In the genomic region with DNA sequence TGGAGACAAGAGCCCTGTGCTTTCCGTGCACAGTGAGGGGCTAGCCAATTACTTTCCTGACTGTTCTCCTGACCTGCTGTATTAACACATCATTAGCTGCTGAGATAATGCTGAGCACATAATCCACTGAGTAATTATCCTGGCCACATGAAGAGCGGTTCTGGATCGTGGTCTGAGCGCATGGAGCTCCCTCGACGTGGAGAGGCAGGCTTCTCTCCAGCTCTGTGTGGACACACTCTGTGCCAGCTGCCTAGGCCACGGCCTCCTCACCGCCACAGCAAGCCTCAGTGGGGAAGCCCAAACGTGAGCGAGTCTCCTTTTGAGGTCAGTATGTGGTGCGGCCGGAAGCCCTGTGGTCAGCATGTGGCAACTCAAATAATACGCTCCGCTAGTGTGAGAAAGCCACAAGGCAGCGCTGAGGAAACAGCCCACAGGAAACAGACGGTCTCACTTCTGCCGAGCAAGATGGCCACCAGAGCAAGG, we compare ENCODE assay signal across 8 mouse cellular contexts.
DNase-seq lines count a peak whose midpoint lies in the region; ATAC-seq and TF ChIP-seq lines count a peak whose summit lies in the region.

No protein-coding gene starts in this region.

- ATAC-seq in lung, embryonic 16.5 days (ENCODE audit: low read depth), result 0 out of 2 replicates have a peak, but pooled peaks have one; percentile 12
- ATAC-seq in lung, postnatal 0 days, result no peak
- ATAC-seq in forebrain, embryonic 13.5 days, result no peak
- ATAC-seq in midbrain, embryonic 11.5 days (ENCODE audit: low FRiP score), result peak; percentile 48; the same call in 1 of the 2 replicates

- H3K9me3 ChIP-seq in lung, embryonic 16.5 days (ENCODE audit: control insufficient read depth, low read length), result no peaks in the 10 kb centered on the region
- H3K9me3 ChIP-seq in lung, postnatal 0 days (ENCODE audit: low read length), result no peaks in the 10 kb centered on the region
- H3K9me3 ChIP-seq in forebrain, embryonic 13.5 days (replicated peaks), result no peaks in the 10 kb centered on the region
- no peaks in the 10 kb centered on the region for H3K9me3 ChIP-seq in midbrain, embryonic 11.5 days (ENCODE audit: control insufficient read depth, low read length)

- H3K4me3 ChIP-seq in lung, embryonic 16.5 days (ENCODE audit: low read length), result no peak overlapping the region
- H3K4me3 ChIP-seq in lung, postnatal 0 days (ENCODE audit: low read depth, low read length), result no peak overlapping the region
- no peak overlapping the region for H3K4me3 ChIP-seq in forebrain, embryonic 13.5 days
- H3K4me3 ChIP-seq in midbrain, embryonic 11.5 days (ENCODE audit: low read depth, low read length), result no peak overlapping the region
- H3K4me3 ChIP-seq in thymus, adult 2 months (ENCODE audit: control insufficient read depth, insufficient read depth, low read length), result no peak overlapping the region
- H3K4me3 ChIP-seq in left cerebral cortex, adult 2 months, result no peak overlapping the region

- no peak for TF ChIP-seq CTCF in lung, postnatal 0 days (IDR thresholded peaks at IDR 0.05)
- 0 out of 2 replicates have a peak, but pooled peaks have one; percentile 11 for TF ChIP-seq CTCF in thymus, adult 2 months (IDR thresholded peaks at IDR 0.05; ENCODE audit: borderline replicate concordance, control insufficient read depth, extremely low read depth, insufficient read depth, low read length, poor library complexity)
- no peak for TF ChIP-seq CTCF in left cerebral cortex, adult 2 months (IDR thresholded peaks at IDR 0.05)

- H3K36me3 ChIP-seq in lung, embryonic 16.5 days (ENCODE audit: control insufficient read depth, insufficient read depth, low read length), result no peaks in the 10 kb centered on the region
- no peaks in the 10 kb centered on the region for H3K36me3 ChIP-seq in lung, postnatal 0 days (ENCODE audit: insufficient read depth, low read length)
- H3K36me3 ChIP-seq in forebrain, embryonic 13.5 days (ENCODE audit: poor library complexity, severe bottlenecking), result no peaks in the 10 kb centered on the region
- H3K36me3 ChIP-seq in midbrain, embryonic 11.5 days (ENCODE audit: control insufficient read depth, insufficient read depth, low read length), result no peaks in the 10 kb centered on the region
- no peaks in the 10 kb centered on the region for H3K36me3 ChIP-seq in thymus, adult 2 months (ENCODE audit: control insufficient read depth, insufficient read depth, low read length)

- H3K9ac ChIP-seq in lung, embryonic 16.5 days (ENCODE audit: low read length), result no peak overlapping the region
- no peak overlapping the region for H3K9ac ChIP-seq in lung, postnatal 0 days (replicated peaks; ENCODE audit: low read depth)
- H3K9ac ChIP-seq in forebrain, embryonic 13.5 days, result no peak overlapping the region
- H3K9ac ChIP-seq in midbrain, embryonic 11.5 days (ENCODE audit: low read length), result no peak overlapping the region

- no peak for TF ChIP-seq EP300 in lung, postnatal 0 days (IDR thresholded peaks at IDR 0.05)

- peaks cover 8% of the 10 kb centered on the region; the same call in 1 of the 2 replicates for H3K4me1 ChIP-seq in lung, embryonic 16.5 days (replicated peaks; ENCODE audit: control insufficient read depth, insufficient read depth, low read length)
- no peaks in the 10 kb centered on the region; the same call in 1 of the 2 replicates for H3K4me1 ChIP-seq in lung, postnatal 0 days (ENCODE audit: insufficient read depth, low read depth, low read length)
- H3K4me1 ChIP-seq in forebrain, embryonic 13.5 days, result peaks cover 24% of the 10 kb centered on the region
- no peaks in the 10 kb centered on the region; the same call in 1 of the 2 replicates for H3K4me1 ChIP-seq in midbrain, embryonic 11.5 days (ENCODE audit: control insufficient read depth, insufficient read depth, low read length)
- peaks cover 17% of the 10 kb centered on the region for H3K4me1 ChIP-seq in thymus, adult 2 months (replicated peaks; ENCODE audit: control insufficient read depth, insufficient read depth, low read length)

- no peaks in the 10 kb centered on the region for H3K27me3 ChIP-seq in lung, embryonic 16.5 days (ENCODE audit: control insufficient read depth, insufficient read depth, low read depth, low read length)
- H3K27me3 ChIP-seq in lung, postnatal 0 days (replicated peaks; ENCODE audit: insufficient read depth, low read length), result no peaks in the 10 kb centered on the region
- no peaks in the 10 kb centered on the region for H3K27me3 ChIP-seq in forebrain, embryonic 13.5 days
- no peaks in the 10 kb centered on the region for H3K27me3 ChIP-seq in midbrain, embryonic 11.5 days (ENCODE audit: control insufficient read depth, insufficient read depth, low read length)
- no peaks in the 10 kb centered on the region for H3K27me3 ChIP-seq in thymus, adult 2 months (ENCODE audit: control insufficient read depth, insufficient read depth, low read length)

- intact Hi-C loops in left cerebral cortex, adult 2 months (cut with DNase I), result no loop called here

- WGBS in lung, embryonic 16.5 days, result 57% methylated on average over 17 of the region's 17 CpGs
- 61% methylated on average over 17 of the region's 17 CpGs for whole genome bisulfite sequencing in lung, postnatal 0 days
- WGBS in forebrain, embryonic 13.5 days, result 43% methylated on average over 17 of the region's 17 CpGs
- WGBS in midbrain, embryonic 11.5 days, result 69% methylated on average over 17 of the region's 17 CpGs
- WGBS in thymus, adult 2 months, result 6% methylated on average over 17 of the region's 17 CpGs

- H3K27ac ChIP-seq in lung, embryonic 16.5 days (ENCODE audit: low read length), result no peak overlapping the region
- H3K27ac ChIP-seq in lung, postnatal 0 days (ENCODE audit: low read length), result no peak overlapping the region
- peak overlapping the region; percentile 40; the same call in 1 of the 2 replicates for H3K27ac ChIP-seq in forebrain, embryonic 13.5 days
- no peak overlapping the region for H3K27ac ChIP-seq in midbrain, embryonic 11.5 days (ENCODE audit: low read depth, low read length)
- no peak overlapping the region for H3K27ac ChIP-seq in thymus, adult 2 months (ENCODE audit: control insufficient read depth, insufficient read depth, low read length)
- H3K27ac ChIP-seq in left cerebral cortex, adult 2 months, result no peak overlapping the region

- H3K4me2 ChIP-seq in lung, embryonic 16.5 days (ENCODE audit: low read depth, low read length), result no peak overlapping the region
- H3K4me2 ChIP-seq in lung, postnatal 0 days (replicated peaks; ENCODE audit: low read depth, low read length), result no peak overlapping the region
- H3K4me2 ChIP-seq in forebrain, embryonic 13.5 days, result no peak overlapping the region
- H3K4me2 ChIP-seq in midbrain, embryonic 11.5 days, result no peak overlapping the region

- no peak for TF ChIP-seq POLR2A in thymus, adult 2 months (IDR thresholded peaks at IDR 0.05; ENCODE audit: control insufficient read depth, extremely low read depth, insufficient read depth, low read length, poor library complexity)

- DNase-seq in lung, postnatal 0 days (ENCODE audit: low spot score), result no peak
- no peak for DNase-seq in midbrain, embryonic 11.5 days (ENCODE audit: low spot score, missing footprints)
- peak; percentile 38 for DNase-seq in thymus, adult 2 months
- DNase-seq in adrenal gland, adult 2 months, result no peak
- DNase-seq in left cerebral cortex, adult 2 months (ENCODE audit: extremely low spot score in 1 of 2, low spot score in 2 of 2), result no peak
- DNase-seq in frontal cortex, postnatal 25 days (ENCODE audit: low spot score in 2 of 2), result no peak

Comparison
In these comparisons a context has a peak if more than half of its experiments do, and no peak if none do; other contexts are left out.
1. ATAC-seq: peak in lung, embryonic 16.5 days (single experiment) and midbrain, embryonic 11.5 days (single experiment); none in lung, postnatal 0 days (single experiment) and forebrain, embryonic 13.5 days (single experiment).